Mouse (Mus musculus): ENCODE data around the gene Zkscan16. TPM values are rescaled to one million over a fixed set of nuclear protein-coding genes. Genes with fewer than 3 reads are reported as not detected.

The Zkscan16 gene
- polyA plus RNA-seq, 1 experiment from 2014 or later: 1.1 TPM

GRCm38 (mm10) chr4:58944695-58945094 is 1.3 kb downstream of the Zkscan16 start:
- WGBS: 69% methylated on average over 5 of the region's 5 CpGs
- no peak for ATAC-seq (ENCODE audit: low FRiP score, low read depth)
- Histone ChIP-seq H3K27me3 (peaks cover 17% of the 10 kb centered on the region), H3K9ac (replicated peaks) (no peak overlapping the region), H3K9me3 (no peaks in the 10 kb centered on the region), H3K36me3 (no peaks in the 10 kb centered on the region), H3K27ac (replicated peaks) (no peak overlapping the region), H3K4me3 (no peak overlapping the region), H3K4me2 (replicated peaks) (peak overlapping the region; percentile 83; the same call in 1 of the 2 replicates), H3K4me1 (peaks cover 14% of the 10 kb centered on the region; the same call in 1 of the 2 replicates)

GRCm38 (mm10) chr4:58948391-58948790 is 5.0 kb downstream of the Zkscan16 start:
- Histone ChIP-seq H3K4me1 (0 out of 2 replicates have a peak, but pooled peaks cover 8% of the 10 kb centered on the region), H3K9me3 (no peaks in the 10 kb centered on the region), H3K36me3 (no peaks in the 10 kb centered on the region), H3K9ac (replicated peaks) (no peak overlapping the region), H3K27ac (replicated peaks) (no peak overlapping the region), H3K4me3 (no peak overlapping the region), H3K4me2 (replicated peaks) (no peak overlapping the region), H3K27me3 (peaks cover 13% of the 10 kb centered on the region)
- no peak for ATAC-seq (ENCODE audit: low FRiP score, low read depth)
- 85% methylated on average over 4 of the region's 4 CpGs for WGBS

- H3K27me3 ChIP-seq: no peaks in the 10 kb centered on the region
- no peak overlapping the region for H3K4me3 ChIP-seq
- no peak overlapping the region for H3K27ac ChIP-seq (replicated peaks)
- no peak for ATAC-seq (ENCODE audit: low FRiP score, low read depth)
- no peaks in the 10 kb centered on the region for H3K9me3 ChIP-seq
- H3K4me1 ChIP-seq: no peaks in the 10 kb centered on the region
- H3K4me2 ChIP-seq (replicated peaks): no peak overlapping the region
- peaks cover 9% of the 10 kb centered on the region; the same call in 1 of the 2 replicates for H3K36me3 ChIP-seq
- no peak overlapping the region for H3K9ac ChIP-seq (replicated peaks)
- WGBS: 93% methylated on average over 11 of the region's 11 CpGs
Measured at GRCm38 (mm10) chr4:58952630-58953029, 9.2 kb downstream of the Zkscan16 start.

- 90% methylated on average over 15 of the region's 15 CpGs for WGBS
- no peak for ATAC-seq (ENCODE audit: low FRiP score, low read depth)
- H3K4me2 ChIP-seq (replicated peaks): no peak overlapping the region
Measured at GRCm38 (mm10) chr4:58961719-58962118, 18.3 kb downstream of the Zkscan16 start.

GRCm38 (mm10) chr4:58963271-58963670 is 19.8 kb downstream of the Zkscan16 start:
- Histone ChIP-seq H3K36me3 (no peaks in the 10 kb centered on the region), H3K27ac (replicated peaks) (no peak overlapping the region), H3K4me2 (replicated peaks) (no peak overlapping the region), H3K9ac (replicated peaks) (no peak overlapping the region), H3K4me1 (no peaks in the 10 kb centered on the region), H3K9me3 (no peaks in the 10 kb centered on the region), H3K4me3 (no peak overlapping the region), H3K27me3 (no peaks in the 10 kb centered on the region)
- ATAC-seq (ENCODE audit: low FRiP score, low read depth): no peak
- 95% methylated on average over 4 of the region's 4 CpGs for WGBS

More at GRCm38 (mm10) chr4:58961719-58962118, 18.3 kb downstream of the Zkscan16 start:
- H3K4me1 ChIP-seq: no peaks in the 10 kb centered on the region
- H3K36me3 ChIP-seq: peaks cover 10% of the 10 kb centered on the region; the same call in 1 of the 2 replicates
- H3K4me3 ChIP-seq: no peak overlapping the region
- H3K9me3 ChIP-seq: no peaks in the 10 kb centered on the region
- H3K27me3 ChIP-seq: no peaks in the 10 kb centered on the region
- H3K27ac ChIP-seq (replicated peaks): no peak overlapping the region
- no peak overlapping the region for H3K9ac ChIP-seq (replicated peaks)

GRCm38 (mm10) chr4:58965136-58965535 is 21.7 kb downstream of the Zkscan16 start:
- H3K4me1 ChIP-seq: no peaks in the 10 kb centered on the region
- ATAC-seq (ENCODE audit: low FRiP score, low read depth): no peak
- H3K4me3 ChIP-seq: no peak overlapping the region
- WGBS: 94% methylated on average over 1 of the region's 1 CpGs
- no peaks in the 10 kb centered on the region for H3K27me3 ChIP-seq
- H3K4me2 ChIP-seq (replicated peaks): no peak overlapping the region
- H3K36me3 ChIP-seq: no peaks in the 10 kb centered on the region
- no peak overlapping the region for H3K27ac ChIP-seq (replicated peaks)
- H3K9ac ChIP-seq (replicated peaks): no peak overlapping the region
- H3K9me3 ChIP-seq: no peaks in the 10 kb centered on the region

- no peaks in the 10 kb centered on the region for H3K9me3 ChIP-seq
- WGBS: 78% methylated on average over 4 of the region's 4 CpGs
- H3K27ac ChIP-seq (replicated peaks): no peak overlapping the region
- no peak for ATAC-seq (ENCODE audit: low FRiP score, low read depth)
- H3K4me3 ChIP-seq: no peak overlapping the region
- H3K4me2 ChIP-seq (replicated peaks): no peak overlapping the region
- no peak overlapping the region for H3K9ac ChIP-seq (replicated peaks)
- no peaks in the 10 kb centered on the region for H3K36me3 ChIP-seq
- H3K27me3 ChIP-seq: no peaks in the 10 kb centered on the region
- H3K4me1 ChIP-seq: no peaks in the 10 kb centered on the region
Measured at GRCm38 (mm10) chr4:58970678-58971077, 27.2 kb downstream of the Zkscan16 start.

GRCm38 (mm10) chr4:58975711-58976110 is 32.3 kb downstream of the Zkscan16 start:
- Histone ChIP-seq H3K4me3 (no peak overlapping the region), H3K9me3 (no peaks in the 10 kb centered on the region), H3K36me3 (no peaks in the 10 kb centered on the region), H3K27ac (replicated peaks) (no peak overlapping the region), H3K4me2 (replicated peaks) (no peak overlapping the region), H3K4me1 (no peaks in the 10 kb centered on the region), H3K9ac (replicated peaks) (no peak overlapping the region), H3K27me3 (no peaks in the 10 kb centered on the region)
- no peak for ATAC-seq (ENCODE audit: low FRiP score, low read depth)
- 83% methylated on average over 5 of the region's 5 CpGs for WGBS

- 84% methylated on average over 6 of the region's 6 CpGs for WGBS
- H3K4me3 ChIP-seq: no peak overlapping the region
- H3K9me3 ChIP-seq: no peaks in the 10 kb centered on the region
- H3K4me1 ChIP-seq: peaks cover 4% of the 10 kb centered on the region; the same call in 1 of the 2 replicates
- no peak overlapping the region for H3K27ac ChIP-seq (replicated peaks)
- no peaks in the 10 kb centered on the region for H3K36me3 ChIP-seq
- H3K9ac ChIP-seq (replicated peaks): no peak overlapping the region
- H3K27me3 ChIP-seq: no peaks in the 10 kb centered on the region
- no peak overlapping the region for H3K4me2 ChIP-seq (replicated peaks)
- ATAC-seq (ENCODE audit: low FRiP score, low read depth): no peak
Measured at GRCm38 (mm10) chr4:58981421-58981820, 38.0 kb downstream of the Zkscan16 start.

- no peak for ATAC-seq (ENCODE audit: low FRiP score, low read depth)
- peaks cover 10% of the 10 kb centered on the region; the same call in 1 of the 2 replicates for H3K4me1 ChIP-seq
- H3K4me3 ChIP-seq: no peak overlapping the region
- no peak overlapping the region for H3K4me2 ChIP-seq (replicated peaks)
- peaks cover 4% of the 10 kb centered on the region for H3K27me3 ChIP-seq
- H3K27ac ChIP-seq (replicated peaks): no peak overlapping the region
- H3K9me3 ChIP-seq: no peaks in the 10 kb centered on the region
- no peak overlapping the region for H3K9ac ChIP-seq (replicated peaks)
- 88% methylated on average over 8 of the region's 8 CpGs for whole genome bisulfite sequencing
- H3K36me3 ChIP-seq: no peaks in the 10 kb centered on the region
Measured at GRCm38 (mm10) chr4:58982806-58983205, 39.4 kb downstream of the Zkscan16 start.

- 22% methylated on average over 7 of the region's 7 CpGs for WGBS
- Histone ChIP-seq H3K36me3 (no peaks in the 10 kb centered on the region), H3K27ac (replicated peaks) (no peak overlapping the region), H3K9me3 (no peaks in the 10 kb centered on the region), H3K27me3 (peaks cover 8% of the 10 kb centered on the region), H3K4me2 (replicated peaks) (no peak overlapping the region), H3K9ac (replicated peaks) (no peak overlapping the region), H3K4me1 (peaks cover 10% of the 10 kb centered on the region; the same call in 1 of the 2 replicates), H3K4me3 (no peak overlapping the region)
- no peak for ATAC-seq (ENCODE audit: low FRiP score, low read depth)
Measured at GRCm38 (mm10) chr4:58985157-58985648, 41.8 kb downstream of the Zkscan16 start.

- H3K9ac ChIP-seq (replicated peaks): peak within 1 kb of the TSS; percentile 60
- peak within 1 kb of the TSS; percentile 57 for H3K4me3 ChIP-seq
- H3K4me1 ChIP-seq: peaks cover 10% of the 10 kb centered on the region; the same call in 1 of the 2 replicates
- peak within 1 kb of the TSS; percentile 86 for H3K4me2 ChIP-seq (replicated peaks)
- H3K27me3 ChIP-seq: peaks cover 8% of the 10 kb centered on the region
- H3K36me3 ChIP-seq: no peaks in the 10 kb centered on the region
- ATAC-seq (ENCODE audit: low FRiP score, low read depth): peak; percentile 71
- H3K9me3 ChIP-seq: no peaks in the 10 kb centered on the region
- under 1% methylated on average over 28 of the region's 28 CpGs for WGBS
- no peak within 1 kb of the TSS for H3K27ac ChIP-seq (replicated peaks)
Measured at GRCm38 (mm10) chr4:58986540-58987190, 43.2 kb downstream of the Zkscan16 start, which contains the start of gene Ptgr1. Ptgr1 (minus strand) TSS chr4:58987119.
